Mouse (Mus musculus): ENCODE results near the gene Slc5a4b. TPM values are rescaled to one million over a fixed set of nuclear protein-coding genes. Genes with fewer than 3 reads are reported as not detected.

Gene Slc5a4b
- total RNA-seq, 2 experiments from 2014 or later, result not detected

- DNase-seq (ENCODE audit: low spot score in 2 of 2), result no peak
These were observed 65.4 kb downstream of the Slc5a4b start for GRCm38 (mm10) chr10:76045343-76045742.

GRCm38 (mm10) chr10:76036962-76037361, 73.8 kb downstream of the Slc5a4b start:
- no peak for DNase-seq (ENCODE audit: low spot score in 2 of 2)

DNA sequence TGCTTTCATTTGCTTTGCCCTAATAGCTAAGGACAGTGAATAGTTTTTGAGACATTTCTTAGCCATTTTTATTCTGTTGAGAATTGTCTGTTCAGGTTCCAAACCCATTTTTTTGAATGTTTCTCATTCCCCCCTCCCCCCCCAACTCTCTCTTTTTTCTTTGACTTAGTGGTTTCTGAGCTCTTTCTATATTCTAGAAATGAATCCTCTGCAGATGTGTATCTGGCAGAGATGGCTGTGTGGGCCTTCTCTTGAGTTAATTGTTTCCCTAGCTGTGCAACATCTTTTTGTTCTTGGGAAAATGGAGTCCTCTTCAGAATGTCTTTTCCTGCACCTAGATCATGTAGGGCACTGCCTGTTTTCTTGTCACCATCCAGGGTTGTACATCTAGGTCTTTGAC, 75.5 kb downstream of the Slc5a4b start:
- DNase-seq (ENCODE audit: low spot score in 2 of 2), result no peak

GRCm38 (mm10) chr10:76034001-76034600, 76.7 kb downstream of the Slc5a4b start:
- DNase-seq (ENCODE audit: low spot score in 2 of 2), result no peak

DNA sequence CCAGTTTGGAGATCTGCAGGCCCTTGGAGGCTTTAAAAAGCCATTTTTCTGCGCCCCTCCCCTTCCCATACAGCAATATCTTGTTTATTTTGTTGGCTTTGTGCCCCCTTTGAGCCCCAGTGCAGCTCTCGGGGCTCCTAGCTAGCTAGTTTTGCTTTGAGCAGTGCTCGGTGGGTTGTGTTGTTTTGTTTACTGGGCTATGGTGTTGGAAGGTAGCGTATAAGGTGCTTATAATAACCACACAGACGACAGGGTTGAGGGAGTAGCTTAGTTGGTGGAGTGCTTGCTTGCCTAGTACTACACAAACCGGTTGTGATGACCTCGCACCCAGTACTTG, 77.7 kb downstream of the Slc5a4b start:
- no peak for DNase-seq (ENCODE audit: low spot score in 2 of 2)

- DNase-seq (ENCODE audit: low spot score in 2 of 2), result peak; percentile 87 to 90
These were observed 78.2 kb downstream of the Slc5a4b start, which contains the start of gene Zfp280b for GRCm38 (mm10) chr10:76032402-76033118. Gene Zfp280b (plus strand): TSS chr10:76032650.

- no peak for DNase-seq (ENCODE audit: low spot score in 2 of 2)
These were observed 79.0 kb downstream of the Slc5a4b start for GRCm38 (mm10) chr10:76031511-76032401.

DNA sequence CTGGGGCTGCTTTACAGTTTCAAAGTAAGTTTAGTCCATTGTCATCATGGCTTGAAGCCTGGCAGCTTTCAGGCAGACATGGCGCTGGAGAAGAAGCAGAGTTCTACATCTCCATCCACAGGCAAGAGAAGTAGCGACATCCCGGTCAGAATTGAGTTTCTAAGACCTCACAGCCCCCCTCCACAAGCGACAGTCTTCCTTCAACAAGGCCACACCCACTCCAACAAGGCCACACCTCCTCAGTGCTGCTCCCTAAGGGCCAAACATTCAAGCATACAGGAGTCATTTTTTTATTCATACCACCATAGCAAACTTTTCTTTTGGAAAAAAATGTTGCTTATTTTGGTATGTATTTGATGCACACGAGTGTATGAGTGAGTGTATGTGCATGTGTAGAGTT, 80.3 kb downstream of the Slc5a4b start:
- no peak for DNase-seq (ENCODE audit: low spot score in 2 of 2)

GRCm38 (mm10) chr10:76029276-76029675, 81.5 kb downstream of the Slc5a4b start:
- no peak for DNase-seq (ENCODE audit: low spot score in 2 of 2)

GRCm38 (mm10) chr10:76028396-76028795, 82.4 kb downstream of the Slc5a4b start:
- DNase-seq (ENCODE audit: low spot score in 2 of 2), result no peak

DNA sequence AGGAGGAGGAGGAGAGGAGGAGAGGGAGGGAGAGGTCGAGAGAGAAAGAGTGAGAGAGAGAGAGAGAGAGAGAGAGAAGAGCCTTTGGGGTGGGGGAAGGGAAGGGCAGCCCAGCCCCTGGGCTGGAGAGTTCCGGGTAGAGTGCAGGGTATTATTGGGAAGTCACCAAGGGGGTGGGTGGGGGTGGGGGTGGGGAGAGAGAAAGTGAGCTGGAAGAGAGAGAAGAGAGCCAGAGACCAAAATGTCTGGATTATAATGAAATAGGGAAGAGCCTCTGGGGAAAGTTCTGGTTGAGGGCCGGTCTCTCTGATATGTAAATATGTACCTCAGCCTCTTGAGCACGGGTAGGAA, 82.8 kb downstream of the Slc5a4b start:
- no peak for DNase-seq (ENCODE audit: low spot score in 2 of 2)

DNA sequence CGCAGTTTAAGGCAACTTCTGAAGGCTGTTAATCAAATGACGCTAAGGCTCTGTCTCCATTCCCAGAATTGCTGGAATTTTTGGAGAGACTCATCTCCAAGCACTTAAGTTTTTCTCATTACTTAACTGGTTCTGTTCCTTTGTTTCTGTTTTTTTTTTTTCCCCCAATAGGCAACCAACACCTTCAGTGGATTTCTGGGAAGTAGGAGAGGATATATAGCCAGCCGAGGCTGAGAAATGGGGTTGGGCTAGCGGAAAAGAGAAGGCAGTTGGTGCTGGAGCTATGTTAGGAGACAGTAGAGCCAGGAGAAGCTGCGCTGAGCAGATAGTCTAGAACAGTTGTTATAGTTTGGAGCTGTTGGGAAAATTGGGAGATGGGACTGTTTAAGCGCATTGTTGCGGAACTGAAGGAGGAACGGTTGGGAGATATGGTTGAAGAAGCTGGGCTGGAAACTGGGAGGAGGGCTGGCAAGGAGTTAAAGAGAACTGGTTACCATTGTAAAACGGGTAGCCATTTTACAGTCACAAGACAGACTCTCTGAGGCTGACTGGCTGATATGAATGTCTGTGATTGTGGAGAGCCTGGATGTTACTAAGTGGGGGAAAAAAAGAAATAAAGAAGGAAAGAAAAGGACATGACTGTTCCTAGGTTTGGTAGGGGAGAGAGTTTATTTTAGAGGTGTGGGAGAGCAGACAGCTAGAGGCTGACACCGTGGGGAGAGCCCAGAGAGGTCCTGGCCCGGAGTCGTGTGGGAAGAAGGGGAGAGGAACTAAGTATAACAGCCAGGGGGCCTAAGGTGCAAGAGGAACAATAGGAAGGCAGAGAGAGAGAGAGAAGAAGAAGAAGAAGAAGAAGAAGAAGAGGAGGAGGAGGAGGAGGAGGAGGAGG, 83.4 kb downstream of the Slc5a4b start:
- DNase-seq (ENCODE audit: low spot score in 2 of 2), result no peak

DNA sequence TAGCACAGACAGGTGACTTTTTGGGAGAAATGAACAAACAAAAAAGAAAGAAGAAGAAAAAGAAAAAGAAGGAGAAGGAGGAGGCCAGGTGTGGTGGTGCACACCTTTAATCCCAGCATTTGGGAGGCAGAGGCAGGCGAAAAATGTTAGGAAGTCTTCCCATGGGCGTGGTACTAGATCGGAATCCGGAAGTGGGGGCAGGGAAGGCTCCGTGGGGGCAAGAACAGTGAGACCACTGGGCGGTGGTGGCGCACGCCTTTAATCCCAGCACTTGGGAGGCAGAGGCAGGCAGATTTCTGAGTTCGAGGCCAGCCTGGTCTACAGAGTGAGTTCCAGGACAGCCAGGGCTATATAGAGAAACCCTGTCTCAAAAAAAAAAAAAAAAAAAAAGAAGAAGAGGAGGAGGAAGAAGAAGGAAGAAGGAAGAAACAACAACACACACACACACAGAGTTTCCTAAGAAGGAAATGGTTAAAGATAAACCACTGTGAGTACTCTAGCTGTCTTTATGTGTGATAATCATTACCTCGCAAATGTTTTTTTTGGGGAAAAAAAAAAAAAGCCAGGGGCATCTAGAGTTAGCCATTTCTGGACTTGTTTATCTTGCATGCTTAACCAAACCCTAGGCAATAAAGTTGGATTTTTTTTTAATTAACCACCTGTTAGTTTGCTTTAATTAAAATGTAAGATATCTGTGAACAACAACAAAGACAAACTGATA, 85.1 kb downstream of the Slc5a4b start:
- no peak for DNase-seq (ENCODE audit: low spot score in 2 of 2)

GRCm38 (mm10) chr10:76023921-76024320, 86.8 kb downstream of the Slc5a4b start:
- no peak for DNase-seq (ENCODE audit: low spot score in 2 of 2)

- no peak for DNase-seq (ENCODE audit: low spot score in 2 of 2)
These were observed 89.0 kb downstream of the Slc5a4b start for GRCm38 (mm10) chr10:76021728-76022127.

- DNase-seq (ENCODE audit: low spot score in 2 of 2), result no peak
These were observed 93.9 kb downstream of the Slc5a4b start for GRCm38 (mm10) chr10:76016886-76017285.

DNA sequence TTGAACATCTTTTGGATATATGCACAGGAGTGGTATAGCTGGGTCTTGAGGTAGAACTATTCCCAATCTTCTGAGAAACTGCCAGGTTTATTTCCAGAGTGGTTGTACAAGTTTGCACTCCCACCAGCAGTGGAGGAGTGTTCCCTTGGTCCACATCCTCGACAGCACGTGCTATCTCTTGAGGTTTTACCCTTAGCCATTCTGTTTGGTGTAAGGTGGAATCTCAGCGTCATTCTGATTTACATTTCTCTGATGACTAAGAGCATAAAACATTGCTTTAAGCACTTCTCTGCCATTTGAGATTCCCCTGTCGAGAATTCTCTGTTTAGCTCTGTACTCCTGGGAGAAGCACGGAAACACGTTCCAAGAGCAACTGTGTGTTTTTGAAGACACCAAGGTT, 97.8 kb downstream of the Slc5a4b start:
- DNase-seq (ENCODE audit: low spot score in 2 of 2), result no peak

- DNase-seq (ENCODE audit: low spot score in 2 of 2), result no peak
These were observed 100.9 kb downstream of the Slc5a4b start for GRCm38 (mm10) chr10:76009812-76010211.
